Mouse (Mus musculus): Measurements from ENCODE around the gene Hoxa10.

Gene Hoxa10

GRCm38 (mm10) chr6:52219234-52219942, 21.3 kb downstream of the Hoxa10 start:
- no peak for DNase-seq (ENCODE audit: low read depth in 1 of 2, low spot score in 2 of 2)

- DNase-seq (ENCODE audit: low read depth in 1 of 2, low spot score in 2 of 2) = no peak
Measured at GRCm38 (mm10) chr6:52218643-52219215, 21.9 kb downstream of the Hoxa10 start.

- no peak for DNase-seq (ENCODE audit: low read depth in 1 of 2, low spot score in 2 of 2)
Measured at GRCm38 (mm10) chr6:52217895-52218642, 22.6 kb downstream of the Hoxa10 start.

- no peak for DNase-seq (ENCODE audit: low read depth in 1 of 2, low spot score in 2 of 2)
Measured at GRCm38 (mm10) chr6:52217459-52217768, 23.2 kb downstream of the Hoxa10 start.

- DNase-seq (ENCODE audit: low read depth in 1 of 2, low spot score in 2 of 2) = no peak
Measured at GRCm38 (mm10) chr6:52216691-52217458, 23.8 kb downstream of the Hoxa10 start.

DNA sequence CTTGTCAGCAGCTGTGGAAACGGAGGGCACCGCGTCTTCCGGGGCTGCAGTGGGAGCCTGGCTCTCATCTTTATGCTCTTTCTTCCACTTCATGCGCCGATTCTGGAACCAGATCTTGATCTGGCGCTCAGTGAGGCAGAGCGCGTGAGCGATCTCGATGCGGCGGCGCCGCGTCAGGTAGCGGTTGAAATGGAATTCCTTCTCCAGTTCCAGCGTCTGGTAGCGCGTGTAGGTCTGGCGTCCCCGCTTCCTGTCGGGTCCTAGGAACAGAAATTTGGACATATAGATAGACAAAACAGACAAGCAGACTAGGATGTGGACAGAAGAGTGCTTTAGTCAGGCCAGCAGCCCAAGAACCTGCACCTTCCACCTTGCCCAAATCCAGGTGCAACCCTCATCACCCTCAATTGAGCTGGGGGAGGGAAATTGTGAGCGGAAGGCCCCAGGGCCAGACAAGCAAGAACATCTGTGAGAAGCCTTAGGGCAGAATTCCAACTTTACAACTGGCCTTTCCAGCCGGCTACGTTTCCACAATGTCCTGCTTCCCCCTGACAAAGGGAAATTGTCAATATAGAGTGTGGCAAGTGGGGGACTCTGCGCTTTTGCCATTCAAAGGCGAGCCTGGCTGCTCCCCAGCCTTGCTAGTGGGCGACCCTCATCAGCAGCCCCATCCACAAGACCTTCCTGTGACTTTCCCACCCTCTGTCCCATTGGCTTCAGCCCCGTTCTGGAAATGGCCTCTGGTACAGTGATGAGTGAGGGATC, 24.7 kb downstream of the Hoxa10 start:
- DNase-seq (ENCODE audit: low read depth in 1 of 2, low spot score in 2 of 2) = no peak

DNA sequence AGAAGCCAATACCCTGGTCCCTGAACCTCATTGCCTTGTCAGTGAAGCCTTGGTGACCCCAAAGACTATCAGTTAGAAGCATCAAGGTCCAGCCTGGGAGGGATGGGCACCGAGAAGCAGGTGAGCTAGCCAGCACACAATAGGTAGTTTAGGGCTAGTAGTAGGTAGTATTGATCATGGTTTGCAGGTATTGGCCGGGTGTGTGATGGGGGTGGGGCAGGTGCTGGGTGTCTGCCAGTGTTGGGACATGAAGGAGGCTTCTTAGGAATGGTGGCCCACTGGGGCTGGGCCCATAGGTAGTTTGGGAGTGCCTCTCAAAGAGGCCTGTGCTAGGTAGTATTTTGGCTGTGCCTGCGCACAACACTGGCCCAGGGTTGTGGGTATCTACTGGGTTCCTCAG, 25.6 kb downstream of the Hoxa10 start:
- DNase-seq (ENCODE audit: low read depth in 1 of 2, low spot score in 2 of 2) = no peak

DNA sequence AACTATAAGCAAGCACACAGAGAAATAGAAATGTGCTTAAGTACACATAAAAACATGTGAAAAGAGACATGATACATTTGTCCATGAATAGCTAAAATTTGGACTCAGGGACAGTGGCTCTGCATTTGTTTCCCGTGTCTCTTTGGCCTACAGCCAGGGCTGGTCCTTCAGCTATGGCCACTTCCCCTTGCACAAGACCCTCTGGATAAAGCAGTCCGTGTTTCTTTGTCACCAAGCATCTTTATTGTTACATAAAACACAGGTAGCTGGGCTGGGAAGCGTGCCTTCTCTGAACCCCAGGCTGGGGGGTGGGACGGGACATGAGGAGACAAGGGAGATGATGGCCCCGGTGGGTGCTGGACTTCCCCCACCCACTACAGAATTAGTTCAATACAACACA, 26.4 kb downstream of the Hoxa10 start:
- no peak for DNase-seq (ENCODE audit: low read depth in 1 of 2, low spot score in 2 of 2)

DNA sequence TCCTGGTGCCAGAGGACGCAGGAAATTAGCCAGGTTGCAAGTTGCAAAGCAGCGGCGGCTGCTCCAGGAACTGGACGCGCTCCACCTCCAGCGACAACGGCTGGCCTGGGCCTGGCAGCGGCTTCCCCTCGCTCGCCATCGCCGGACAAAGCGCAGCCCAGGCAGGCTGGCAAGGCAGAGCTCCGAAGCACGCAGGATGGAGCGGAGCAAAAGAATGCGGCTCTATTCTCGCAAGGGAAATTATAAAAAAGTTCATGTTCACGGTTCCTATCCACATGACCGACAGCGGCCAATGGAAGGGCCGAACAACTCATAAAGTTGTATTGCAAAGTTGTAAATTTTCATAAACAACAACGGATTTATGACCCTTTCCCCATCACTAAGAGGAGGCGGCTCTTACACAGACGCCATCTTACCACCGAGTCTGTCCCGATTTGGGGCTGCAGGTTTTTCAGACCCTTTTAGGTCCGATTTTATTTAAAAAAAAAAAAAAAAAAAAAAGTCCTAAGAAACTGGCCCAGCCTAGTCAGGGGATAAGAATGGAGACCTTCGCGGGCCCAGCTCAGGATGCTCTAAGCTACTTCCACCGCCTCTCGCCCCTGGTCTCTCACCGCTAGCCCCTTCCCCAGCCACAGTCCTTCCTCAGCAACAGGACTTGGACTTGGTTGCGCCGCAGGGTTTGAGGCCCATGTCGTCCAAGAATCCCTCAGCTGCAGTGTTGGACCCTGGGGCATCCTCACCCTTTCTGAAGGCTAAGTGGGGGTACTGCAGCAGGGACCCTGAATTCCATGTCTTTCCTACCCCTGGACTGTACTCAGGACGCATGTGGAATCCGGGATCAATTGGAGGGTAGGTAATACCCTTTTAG, 27.3 kb downstream of the Hoxa10 start, which contains the start of the genes Hoxa3 and Gm28308:
Gene Hoxa3 (minus strand): TSS at position 218 of the 868 bp plus-strand sequence.
Gene Gm28308 (minus strand): TSS at position 221 of the 868 bp plus-strand sequence.
- DNase-seq (ENCODE audit: low read depth in 1 of 2, low spot score in 2 of 2) = no peak

DNA sequence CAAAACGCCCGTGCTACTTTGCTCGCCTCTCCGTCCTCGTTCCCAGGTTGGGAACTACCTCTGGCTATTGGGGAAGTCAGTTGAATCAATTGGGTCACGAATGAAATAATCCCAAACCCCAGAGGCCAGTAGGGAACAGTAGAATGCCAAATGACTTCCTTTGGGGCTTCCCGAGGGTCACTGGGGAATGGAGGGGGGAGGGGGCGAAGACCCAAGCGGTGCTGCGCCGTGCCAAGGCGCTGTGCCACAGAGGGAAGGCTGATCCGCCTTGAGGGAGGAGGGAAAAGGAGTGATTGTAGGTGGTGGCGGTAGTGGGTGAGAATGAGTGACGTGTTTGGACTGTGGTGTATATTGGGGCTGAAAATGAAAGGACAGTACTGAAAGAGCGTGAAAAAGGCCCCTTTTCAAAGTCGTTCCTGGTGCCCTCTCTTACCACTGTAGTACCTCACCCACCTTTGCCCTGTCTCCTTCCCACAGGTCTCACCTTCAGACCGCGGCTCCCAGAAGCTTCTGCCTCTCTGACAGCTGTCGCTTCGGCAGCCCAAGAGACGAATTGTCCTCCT, 28.0 kb downstream of the Hoxa10 start:
- no peak for DNase-seq (ENCODE audit: low read depth in 1 of 2, low spot score in 2 of 2)

GRCm38 (mm10) chr6:52211961-52212360, 28.7 kb downstream of the Hoxa10 start:
- no peak for DNase-seq (ENCODE audit: low read depth in 1 of 2, low spot score in 2 of 2)

DNA sequence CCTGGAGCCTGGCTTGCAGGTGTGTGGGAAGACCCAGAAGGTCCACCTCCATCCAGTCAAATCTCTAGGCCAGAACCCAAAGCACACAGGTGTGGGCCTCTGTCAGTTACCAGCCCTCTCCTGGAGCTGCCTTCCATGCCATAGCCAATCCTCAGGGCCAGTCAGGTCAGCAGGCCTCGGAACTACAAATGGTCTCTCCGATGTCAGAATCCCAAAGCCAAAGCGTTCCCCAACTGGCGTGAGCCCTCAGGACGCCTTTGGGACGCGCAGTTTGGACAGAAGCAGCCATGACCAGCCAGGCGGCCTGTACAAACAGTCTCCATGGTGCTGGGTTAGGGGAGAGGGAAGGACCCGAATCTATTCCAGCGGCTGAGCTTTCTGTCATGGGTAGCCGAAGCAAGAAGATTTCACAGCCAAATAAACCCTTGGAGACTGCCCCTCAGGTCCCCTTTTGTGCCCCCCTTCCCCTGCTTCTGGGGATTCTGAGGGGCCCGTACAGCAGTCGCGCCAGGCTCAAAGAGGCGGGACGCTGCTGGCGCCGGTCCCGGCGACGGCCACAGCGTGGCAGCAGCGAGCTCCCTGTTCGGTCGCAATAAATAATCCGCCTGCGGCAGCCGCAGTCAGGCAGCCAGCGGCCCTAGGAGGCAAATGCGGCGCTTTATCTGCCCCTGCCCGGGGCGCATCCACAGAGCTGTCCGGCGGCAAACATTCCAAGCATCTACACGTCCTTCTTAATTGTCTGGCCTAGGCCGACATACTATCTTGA, 29.3 kb downstream of the Hoxa10 start:
- no peak for DNase-seq (ENCODE audit: low read depth in 1 of 2, low spot score in 2 of 2)

DNA sequence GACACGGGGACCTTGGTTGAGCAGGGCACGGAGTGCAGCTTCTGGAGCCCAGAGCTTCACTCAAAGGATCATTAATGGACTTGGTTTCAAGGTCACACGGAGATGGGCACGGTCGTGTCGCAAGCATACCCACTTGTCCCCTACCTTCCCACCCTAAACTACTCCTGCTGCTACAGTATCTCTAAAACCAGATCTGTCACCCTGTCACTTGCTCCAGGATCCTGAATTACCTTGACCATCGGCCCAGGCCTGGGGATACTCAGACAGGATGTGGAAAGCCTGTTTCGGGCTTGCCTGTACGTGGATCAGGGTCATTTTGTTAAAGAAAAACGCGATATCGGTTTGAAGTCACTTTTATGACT, 31.0 kb downstream of the Hoxa10 start:
- DNase-seq (ENCODE audit: low read depth in 1 of 2, low spot score in 2 of 2) = no peak

DNA sequence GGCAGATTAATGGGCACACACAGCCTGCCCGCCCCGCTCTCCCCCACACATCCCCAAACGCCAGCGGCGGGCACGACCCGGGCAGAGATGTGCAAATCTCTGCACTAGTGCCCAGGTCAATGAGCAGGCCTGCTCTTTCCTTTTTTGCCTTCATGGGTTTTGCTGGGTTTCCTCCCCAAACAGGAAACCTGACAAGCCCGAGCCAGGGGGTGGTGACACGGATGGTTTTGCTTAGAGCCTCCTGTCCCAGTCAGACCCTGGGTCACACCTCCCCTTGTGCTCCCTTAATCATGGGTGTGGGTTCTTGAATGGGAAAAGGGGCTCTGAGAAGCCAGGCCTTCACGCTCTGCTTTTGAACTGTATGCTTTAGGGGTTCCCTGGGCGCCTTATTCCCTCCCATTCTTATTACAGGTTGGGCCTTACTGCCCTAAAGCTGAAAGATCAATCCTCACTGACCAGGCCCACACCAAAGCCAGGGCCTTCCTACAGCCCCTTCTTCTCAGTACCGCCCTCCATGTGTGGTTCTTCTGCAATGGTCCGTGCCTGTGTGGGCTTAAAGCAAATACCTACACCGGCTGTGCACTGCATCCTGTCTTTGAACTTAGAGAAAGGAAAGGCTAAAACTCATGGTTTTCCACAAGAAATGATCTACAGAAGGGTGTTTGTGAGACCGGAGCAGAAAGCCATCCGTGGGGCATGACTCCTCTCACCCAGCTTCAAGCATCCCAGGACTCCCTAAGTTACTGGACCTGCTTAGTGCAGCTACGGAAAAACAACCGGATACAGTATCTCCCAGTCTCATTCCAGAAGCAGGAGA, 31.6 kb downstream of the Hoxa10 start:
- DNase-seq (ENCODE audit: low read depth in 1 of 2, low spot score in 2 of 2) = no peak

DNA sequence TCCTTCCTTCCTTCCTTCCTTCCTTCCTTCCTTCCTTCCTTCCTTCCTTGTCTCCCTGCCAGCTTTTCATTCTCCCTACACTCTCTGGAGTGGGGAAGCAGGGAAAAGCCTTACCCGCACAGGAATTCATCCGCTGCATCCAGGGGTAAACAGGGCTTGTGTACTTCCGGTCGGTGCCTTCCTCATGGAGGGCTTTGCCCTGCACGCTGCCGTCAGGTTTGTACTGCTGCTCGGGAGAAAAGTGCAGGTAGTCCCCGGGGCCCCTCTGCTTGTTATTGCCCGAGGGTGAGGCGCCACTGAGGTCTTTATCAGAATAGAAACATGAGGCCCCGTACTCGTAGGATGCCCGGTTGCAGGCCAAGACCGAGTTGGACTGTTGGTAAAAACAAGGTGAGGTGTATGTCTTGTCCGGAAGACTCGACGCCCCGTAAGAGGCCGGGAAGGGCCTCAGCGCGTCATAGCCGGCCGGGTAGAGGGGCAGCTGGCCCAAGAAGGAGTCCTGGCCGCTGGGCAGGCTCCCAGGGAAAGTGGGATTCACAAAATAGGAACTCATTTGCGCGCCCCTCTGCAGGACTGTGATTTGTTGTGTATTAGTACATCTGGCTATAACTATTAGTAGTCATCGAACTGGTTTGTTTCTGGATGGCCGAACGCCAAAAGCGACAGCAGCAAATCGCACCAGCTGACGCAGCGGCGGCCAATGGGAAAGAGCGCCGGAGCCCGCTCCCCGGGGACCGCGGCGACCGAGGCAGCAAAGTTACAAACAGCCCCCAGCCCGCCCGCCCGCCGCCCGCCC, 32.4 kb downstream of the Hoxa10 start, which contains the start of gene Hoxa6:
Gene Hoxa6 (minus strand): TSS at position 651 of the 796 bp plus-strand sequence.
- no peak for DNase-seq (ENCODE audit: low read depth in 1 of 2, low spot score in 2 of 2)

DNA sequence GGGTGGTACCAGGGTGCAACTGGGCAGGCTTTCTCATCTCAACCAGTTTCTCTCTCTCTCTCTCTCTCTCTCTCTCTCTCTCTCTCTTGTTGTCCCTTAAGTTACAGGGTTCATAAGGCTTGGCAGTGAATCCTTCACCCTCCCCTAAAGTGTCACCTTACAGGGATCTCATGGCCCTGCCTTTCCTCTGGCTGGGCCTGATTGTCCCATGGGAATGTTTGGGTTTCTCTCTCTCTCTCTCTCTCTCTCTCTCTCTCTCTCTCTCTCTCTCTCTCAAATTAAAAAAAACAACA, 33.0 kb downstream of the Hoxa10 start:
- no peak for DNase-seq (ENCODE audit: low read depth in 1 of 2, low spot score in 2 of 2)
